Mouse (Mus musculus) yolk sac, embryonic 10.5 days (tissue): ENCODE measurements around the gene 1110008P14Rik.

ENCODE experiments used
- DNase-seq: peaks from one replicate; pipeline ENCODE4 v3.0.0-alpha.2; 2017; ENCODE audit warnings: low spot score

The 1110008P14Rik gene

GRCm38 (mm10) chr2:32381775-32382223 lies at the start of gene 1110008P14Rik:
1110008P14Rik (minus strand) TSS chr2:32381938.
- DNase-seq: peak; percentile 95

GRCm38 (mm10) chr2:32430701-32431676 lies 49.3 kb upstream of the 1110008P14Rik start:
- peak; percentile 78 for DNase-seq

- DNase-seq: no peak
Measured at GRCm38 (mm10) chr2:32429215-32429891, 47.6 kb upstream of the 1110008P14Rik start.

- no peak for DNase-seq
Measured at GRCm38 (mm10) chr2:32428262-32428722, 46.6 kb upstream of the 1110008P14Rik start.

GRCm38 (mm10) chr2:32427720-32428119 lies 46.0 kb upstream of the 1110008P14Rik start:
- DNase-seq: no peak

GRCm38 (mm10) chr2:32426141-32426540 lies 44.4 kb upstream of the 1110008P14Rik start:
- no peak for DNase-seq

GRCm38 (mm10) chr2:32425568-32425967 lies 43.8 kb upstream of the 1110008P14Rik start:
- no peak for DNase-seq

GRCm38 (mm10) chr2:32424796-32425195 lies 43.1 kb upstream of the 1110008P14Rik start:
- no peak for DNase-seq

GRCm38 (mm10) chr2:32423481-32424331 lies 42.0 kb upstream of the 1110008P14Rik start:
- peak; percentile 89 for DNase-seq

- DNase-seq: no peak
Measured at GRCm38 (mm10) chr2:32421851-32422251, 40.1 kb upstream of the 1110008P14Rik start.

- no peak for DNase-seq
Measured at GRCm38 (mm10) chr2:32420647-32421046, 38.9 kb upstream of the 1110008P14Rik start.

- DNase-seq: no peak
Measured at GRCm38 (mm10) chr2:32420066-32420608, 38.4 kb upstream of the 1110008P14Rik start.

- peak; percentile 51 for DNase-seq
Measured at GRCm38 (mm10) chr2:32419359-32419758, 37.6 kb upstream of the 1110008P14Rik start.

- DNase-seq: peak; percentile 63
Measured at GRCm38 (mm10) chr2:32418430-32419151, 36.9 kb upstream of the 1110008P14Rik start.

GRCm38 (mm10) chr2:32417486-32417885 lies 35.7 kb upstream of the 1110008P14Rik start:
- no peak for DNase-seq

- DNase-seq: no peak
Measured at GRCm38 (mm10) chr2:32416556-32416955, 34.8 kb upstream of the 1110008P14Rik start.

GRCm38 (mm10) chr2:32415801-32416200 lies 34.1 kb upstream of the 1110008P14Rik start:
- no peak for DNase-seq

GRCm38 (mm10) chr2:32413936-32414335 lies 32.2 kb upstream of the 1110008P14Rik start:
- no peak for DNase-seq

GRCm38 (mm10) chr2:32412742-32413531 lies 31.2 kb upstream of the 1110008P14Rik start:
- DNase-seq: no peak

GRCm38 (mm10) chr2:32411407-32411806 lies 29.7 kb upstream of the 1110008P14Rik start:
- DNase-seq: no peak
